Mouse (Mus musculus) G1E-ER4 (cell line): ENCODE data around the gene Mrgpra9. TPM values are rescaled to one million over a fixed set of nuclear protein-coding genes. Genes with fewer than 3 reads are reported as not detected.

Experiments
- GATA1 ChIP-seq: IDR thresholded peaks from one replicate; pipeline ENCODE4 v1.8.0; 2012; ENCODE audit warnings: low read length, inconsistent platforms
- polyA plus RNA-seq: library from polyadenylated mRNA; stranded (reverse); fragments of >175 nt; gene quantifications from 2 replicates; pipeline ENCODE4 v1.2.3, GENCODE M21; 2012

Mrgpra9 gene
- not detected in 2 replicates for polyA plus RNA-seq

DNA sequence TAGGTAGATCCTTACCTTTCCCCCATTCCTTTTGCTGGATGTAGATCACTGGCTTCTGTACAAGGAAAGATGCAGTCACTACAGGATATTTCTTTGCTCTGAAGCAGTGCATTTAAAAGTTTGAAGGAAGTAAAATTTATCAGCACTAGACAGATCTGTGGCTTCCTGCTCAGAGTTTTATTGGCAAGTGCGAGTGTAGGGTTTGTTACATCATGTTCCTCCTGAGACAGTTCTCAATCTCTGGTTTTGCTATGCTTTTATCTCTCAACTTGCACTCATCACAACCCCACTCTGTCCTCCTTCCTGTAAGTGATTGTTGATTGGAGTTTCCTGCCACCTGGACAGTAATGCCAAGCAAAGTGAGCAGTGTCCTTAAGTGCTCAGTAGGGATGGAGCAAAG is at the start of gene Mrgpra9:
Mrgpra9 (minus strand) TSS at position 79 of the 400 bp plus-strand sequence.
- TF ChIP-seq GATA1: no peak

DNA sequence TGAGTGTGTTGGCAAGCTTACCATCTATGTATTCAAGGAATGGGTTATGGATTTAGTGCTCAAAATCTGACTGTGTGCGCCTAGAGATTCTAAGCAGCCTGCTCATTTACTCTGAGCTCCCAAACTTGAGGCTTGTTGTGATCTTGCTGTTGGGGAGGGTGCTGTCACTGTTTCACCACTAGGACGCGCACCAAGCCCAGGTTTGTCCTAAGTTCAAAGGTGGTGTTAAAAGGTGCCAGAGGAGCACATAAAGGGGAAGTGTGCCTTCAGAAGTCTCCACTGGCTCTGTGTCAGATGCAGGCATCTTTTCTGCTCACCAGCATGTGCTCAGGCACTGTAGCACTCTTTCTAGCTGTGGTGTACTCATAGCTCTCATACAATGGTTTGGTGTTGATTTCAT is 8.0 kb downstream of the Mrgpra9 start:
- TF ChIP-seq GATA1: no peak

DNA sequence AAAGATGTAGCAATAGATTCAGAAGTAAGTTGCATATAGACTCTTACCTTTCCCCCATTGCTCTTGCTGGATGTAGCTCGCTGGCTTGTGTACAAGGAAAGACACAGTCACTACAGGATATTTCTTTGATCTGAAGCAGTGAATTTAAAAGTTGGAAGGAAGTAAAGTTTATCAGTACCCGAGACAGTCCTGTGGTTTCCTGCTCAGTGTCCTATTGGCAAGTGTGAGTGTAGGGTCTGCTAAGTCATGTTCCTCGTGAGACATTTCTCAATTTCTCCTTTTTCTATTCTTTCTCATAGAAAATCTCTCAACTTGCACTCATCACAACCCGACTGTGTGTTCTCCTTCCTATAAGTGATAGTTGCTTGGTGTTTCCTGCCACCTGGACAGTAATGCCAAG is 47.8 kb downstream of the Mrgpra9 start, which contains the start of gene Mrgpra6:
Mrgpra6 (minus strand) TSS at position 91 of the 400 bp plus-strand sequence.
- no peak for TF ChIP-seq GATA1

DNA sequence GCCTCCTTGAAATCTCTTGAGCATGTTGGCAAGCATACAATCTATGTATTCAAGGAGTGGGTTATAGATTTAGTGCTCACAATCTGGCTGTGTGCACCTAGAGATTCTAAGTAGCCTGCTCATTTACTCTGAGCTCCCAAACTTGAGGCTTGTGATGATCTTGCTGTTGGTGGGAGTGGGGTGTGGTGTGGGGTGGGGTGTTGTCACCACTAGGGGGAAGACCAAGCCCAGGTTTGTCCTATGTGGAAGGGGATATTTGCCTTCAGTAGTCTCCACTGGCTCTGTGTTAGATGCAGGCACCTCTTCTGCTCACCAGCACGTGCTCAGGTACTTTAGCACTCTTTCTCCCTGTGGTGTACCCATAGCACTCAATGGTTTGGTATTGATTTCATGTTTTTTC is 57.4 kb downstream of the Mrgpra9 start:
- TF ChIP-seq GATA1: no peak

Other genes with a start within 250 kb of the Mrgpra9 start
- gene Spty2d1, start 244.4 kb downstream of the Mrgpra9 start, polyA plus RNA-seq: 11.8 and 14.1 TPM in 2 replicates
- not detected in 2 replicates for gene Tmem86a, start 202.2 kb downstream of the Mrgpra9 start, polyA plus RNA-seq
- gene Ptpn5, start 119.2 kb downstream of the Mrgpra9 start, polyA plus RNA-seq: not detected in 2 replicates
- not detected in 2 replicates for gene Mrgpra6, start 47.9 kb downstream of the Mrgpra9 start, polyA plus RNA-seq
- not detected in 2 replicates for gene Mrgpra1, start 101.4 kb upstream of the Mrgpra9 start, polyA plus RNA-seq
- gene Mrgpra2a, start 199.3 kb upstream of the Mrgpra9 start, polyA plus RNA-seq: not detected in 2 replicates